Mouse (Mus musculus): ENCODE results near the gene 4930402F06Rik. TPM values are rescaled to one million over a fixed set of nuclear protein-coding genes. Genes with fewer than 3 reads are reported as not detected.

Gene 4930402F06Rik
- polyA plus RNA-seq, 1 experiment from 2014 or later = not detected

DNA sequence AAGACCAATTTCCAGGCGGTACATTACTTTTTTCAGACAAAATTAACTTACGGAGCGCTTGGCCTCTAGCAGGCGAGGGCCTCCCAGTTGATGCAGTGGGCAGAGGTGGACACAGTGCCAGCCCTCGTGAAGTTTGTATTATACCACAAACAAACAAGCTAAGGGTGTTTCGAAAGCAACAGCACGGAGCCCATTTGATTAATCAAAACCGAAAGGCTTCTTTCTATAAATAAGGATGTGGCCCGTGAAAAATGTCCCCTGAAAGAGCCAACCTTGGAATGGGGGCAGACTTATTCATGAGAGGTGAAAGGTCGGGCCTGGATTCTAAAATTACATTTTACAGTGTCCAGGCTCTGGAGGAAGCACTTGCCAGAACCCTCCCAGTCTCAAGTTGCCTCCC is 59.6 kb downstream of the 4930402F06Rik start:
- ATAC-seq = no peak
- Histone ChIP-seq H3K27me3 (replicated peaks; ENCODE audit: control insufficient read depth, insufficient read depth, low read length) (no peaks in the 10 kb centered on the region), H3K9ac (replicated peaks; ENCODE audit: low read depth, low read length) (peak overlapping the region; percentile 66; the same call in 1 of the 2 replicates), H3K9me3 (ENCODE audit: control insufficient read depth, low read length) (no peaks in the 10 kb centered on the region), H3K27ac (ENCODE audit: low read length) (no peak overlapping the region), H3K4me2 (ENCODE audit: low read length) (peak overlapping the region; percentile 95), H3K36me3 (ENCODE audit: control insufficient read depth, insufficient read depth) (no peaks in the 10 kb centered on the region), H3K4me1 (replicated peaks; ENCODE audit: control insufficient read depth, insufficient read depth, low read length) (peaks cover 6% of the 10 kb centered on the region; the same call in 1 of the 2 replicates), H3K4me3 (replicated peaks; ENCODE audit: low read length) (peak overlapping the region; percentile 71)
- 38% methylated on average over 10 of the region's 10 CpGs for WGBS

DNA sequence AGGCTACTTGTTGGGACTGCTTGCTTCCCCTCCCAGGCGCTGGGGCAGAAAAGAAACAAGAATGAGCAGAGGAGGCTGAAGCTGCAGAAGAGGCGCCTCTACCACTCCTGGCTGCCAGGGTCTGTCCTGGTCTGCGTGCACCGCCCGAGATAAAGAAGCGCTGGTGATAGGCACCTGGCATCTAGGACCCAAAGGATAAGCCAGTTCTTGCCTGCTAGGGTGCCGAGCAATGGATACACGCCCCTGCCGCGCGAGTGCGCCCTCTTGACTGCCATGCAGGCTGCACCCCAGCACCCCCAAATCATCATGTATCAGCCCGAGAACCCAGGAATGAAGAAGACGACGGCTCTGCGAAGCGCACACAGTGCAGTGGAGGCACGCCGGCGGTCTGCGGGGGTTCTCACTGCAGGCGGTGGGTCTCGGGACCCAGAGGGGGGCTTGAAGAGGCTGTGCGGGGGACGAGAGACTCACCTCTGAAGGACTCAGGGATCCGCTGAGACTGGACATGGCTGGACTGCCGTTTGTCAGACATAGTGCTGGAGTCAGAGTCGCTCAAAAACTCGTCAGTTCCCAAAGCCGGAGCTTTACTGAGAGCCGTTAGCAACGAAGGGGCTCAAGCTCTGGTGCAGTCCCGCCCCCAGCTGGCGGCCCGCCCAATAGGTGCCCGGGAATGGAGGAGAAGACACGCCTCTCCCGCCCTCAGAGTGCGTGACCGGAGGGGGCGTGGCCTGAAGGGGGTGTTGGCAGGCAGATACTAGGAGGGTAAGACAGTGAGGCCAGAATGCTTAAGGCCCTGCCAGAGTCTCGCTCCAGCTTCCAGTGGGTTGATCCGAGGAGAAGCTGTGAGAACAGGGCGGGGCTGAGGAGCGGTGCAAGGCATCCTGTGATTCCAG is 60.3 kb downstream of the 4930402F06Rik start, which contains the start of gene Stom:
TSS of gene Stom (minus strand) at position 589 of the 893 bp plus-strand sequence.
- H3K9ac ChIP-seq (replicated peaks; ENCODE audit: low read depth, low read length) = peak within 1 kb of the TSS; percentile 66
- H3K4me1 ChIP-seq (replicated peaks; ENCODE audit: control insufficient read depth, insufficient read depth, low read length) = peaks cover 6% of the 10 kb centered on the region; the same call in 1 of the 2 replicates
- H3K9me3 ChIP-seq (ENCODE audit: control insufficient read depth, low read length) = no peaks in the 10 kb centered on the region
- H3K27me3 ChIP-seq (replicated peaks; ENCODE audit: control insufficient read depth, insufficient read depth, low read length) = no peaks in the 10 kb centered on the region
- H3K4me3 ChIP-seq (replicated peaks; ENCODE audit: low read length) = peak within 1 kb of the TSS; percentile 71
- under 1% methylated on average over 45 of the region's 45 CpGs for WGBS
- ATAC-seq = peak; percentile 99
- H3K36me3 ChIP-seq (ENCODE audit: control insufficient read depth, insufficient read depth) = no peaks in the 10 kb centered on the region
- H3K27ac ChIP-seq (ENCODE audit: low read length) = peak within 1 kb of the TSS; percentile 23; the same call in 1 of the 2 replicates
- peak within 1 kb of the TSS; percentile 95 for H3K4me2 ChIP-seq (ENCODE audit: low read length)

DNA sequence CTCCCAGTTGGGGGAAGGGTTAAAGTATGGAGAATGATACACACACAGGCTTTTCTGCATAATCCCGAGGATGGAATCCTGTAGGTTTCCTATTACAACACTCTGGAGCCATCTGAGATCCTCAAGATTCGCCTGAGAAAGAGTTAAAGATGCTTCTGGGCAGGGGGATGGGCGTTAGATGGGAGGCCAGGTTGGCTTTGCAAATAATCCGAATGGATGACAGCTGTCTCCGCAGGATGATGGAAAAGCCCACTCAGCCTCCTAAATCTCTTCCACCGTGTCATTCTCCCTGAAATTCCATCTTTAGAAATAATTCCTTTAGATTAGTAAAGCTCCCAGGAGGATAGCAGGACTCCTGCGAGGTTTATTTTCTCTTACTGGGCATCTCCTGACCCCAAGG is 61.4 kb downstream of the 4930402F06Rik start:
- no peaks in the 10 kb centered on the region for H3K36me3 ChIP-seq (ENCODE audit: control insufficient read depth, insufficient read depth)
- H3K27ac ChIP-seq (ENCODE audit: low read length) = no peak overlapping the region
- no peak overlapping the region for H3K4me3 ChIP-seq (replicated peaks; ENCODE audit: low read length)
- H3K27me3 ChIP-seq (replicated peaks; ENCODE audit: control insufficient read depth, insufficient read depth, low read length) = no peaks in the 10 kb centered on the region
- peak overlapping the region; percentile 95 for H3K4me2 ChIP-seq (ENCODE audit: low read length)
- WGBS = 11% methylated on average over 7 of the region's 7 CpGs
- H3K9ac ChIP-seq (replicated peaks; ENCODE audit: low read depth, low read length) = no peak overlapping the region
- ATAC-seq = no peak
- no peaks in the 10 kb centered on the region for H3K9me3 ChIP-seq (ENCODE audit: control insufficient read depth, low read length)
- peaks cover 6% of the 10 kb centered on the region; the same call in 1 of the 2 replicates for H3K4me1 ChIP-seq (replicated peaks; ENCODE audit: control insufficient read depth, insufficient read depth, low read length)

GRCm38 (mm10) chr2:35333670-35334069 is 63.3 kb downstream of the 4930402F06Rik start:
- H3K9me3 ChIP-seq (ENCODE audit: control insufficient read depth, low read length) = no peaks in the 10 kb centered on the region
- H3K9ac ChIP-seq (replicated peaks; ENCODE audit: low read depth, low read length) = no peak overlapping the region
- H3K4me1 ChIP-seq (replicated peaks; ENCODE audit: control insufficient read depth, insufficient read depth, low read length) = peaks cover 6% of the 10 kb centered on the region; the same call in 1 of the 2 replicates
- no peak overlapping the region for H3K4me2 ChIP-seq (ENCODE audit: low read length)
- no peaks in the 10 kb centered on the region for H3K36me3 ChIP-seq (ENCODE audit: control insufficient read depth, insufficient read depth)
- H3K4me3 ChIP-seq (replicated peaks; ENCODE audit: low read length) = no peak overlapping the region
- no peak for ATAC-seq
- no peak overlapping the region for H3K27ac ChIP-seq (ENCODE audit: low read length)
- H3K27me3 ChIP-seq (replicated peaks; ENCODE audit: control insufficient read depth, insufficient read depth, low read length) = no peaks in the 10 kb centered on the region

DNA sequence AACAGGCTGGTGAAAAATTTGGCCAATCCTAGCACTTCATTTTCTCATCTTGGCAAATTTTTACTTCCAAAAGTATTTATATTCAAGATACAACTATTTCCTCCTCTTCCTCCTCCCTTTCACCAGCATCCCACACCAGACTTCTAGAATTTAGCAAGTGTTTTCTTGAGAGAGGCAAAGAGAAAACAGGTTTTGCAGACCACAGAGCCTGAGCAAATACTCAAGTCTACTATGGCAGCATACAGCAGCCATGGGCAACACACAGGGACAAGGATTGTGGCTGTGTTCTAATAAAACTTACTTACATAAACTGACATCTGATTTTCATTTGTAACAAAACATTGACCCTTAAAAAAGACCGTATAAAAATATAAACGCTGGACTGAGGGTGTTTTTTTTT is 65.8 kb downstream of the 4930402F06Rik start:
- no peak for ATAC-seq
- 71% methylated on average over 2 of the region's 2 CpGs for WGBS
- no peaks in the 10 kb centered on the region for H3K9me3 ChIP-seq (ENCODE audit: control insufficient read depth, low read length)
- H3K27ac ChIP-seq (ENCODE audit: low read length) = no peak overlapping the region
- no peak overlapping the region for H3K4me3 ChIP-seq (replicated peaks; ENCODE audit: low read length)
- peaks cover 6% of the 10 kb centered on the region; the same call in 1 of the 2 replicates for H3K4me1 ChIP-seq (replicated peaks; ENCODE audit: control insufficient read depth, insufficient read depth, low read length)
- no peaks in the 10 kb centered on the region for H3K36me3 ChIP-seq (ENCODE audit: control insufficient read depth, insufficient read depth)
- H3K4me2 ChIP-seq (ENCODE audit: low read length) = no peak overlapping the region
- no peak overlapping the region for H3K9ac ChIP-seq (replicated peaks; ENCODE audit: low read depth, low read length)
- H3K27me3 ChIP-seq (replicated peaks; ENCODE audit: control insufficient read depth, insufficient read depth, low read length) = no peaks in the 10 kb centered on the region

DNA sequence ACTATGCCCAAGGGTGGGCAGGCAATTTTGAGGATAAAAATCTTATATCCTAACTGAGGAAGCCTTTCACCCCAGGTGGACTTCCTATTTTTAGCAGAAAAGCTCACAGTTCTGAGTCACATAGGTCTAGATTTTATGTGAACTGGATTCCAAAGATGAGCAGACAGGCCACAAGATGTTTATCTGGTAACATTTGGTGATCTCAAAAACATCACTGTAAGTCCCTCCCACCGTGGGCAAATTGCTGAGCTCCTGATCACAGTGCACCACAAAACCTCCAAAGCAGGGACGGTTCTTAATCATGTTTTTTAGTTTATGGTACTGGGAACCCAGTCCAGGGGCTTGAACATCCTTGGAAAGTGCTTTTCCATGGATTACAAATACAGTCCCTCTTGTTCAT is 67.9 kb downstream of the 4930402F06Rik start:
- ATAC-seq = no peak

DNA sequence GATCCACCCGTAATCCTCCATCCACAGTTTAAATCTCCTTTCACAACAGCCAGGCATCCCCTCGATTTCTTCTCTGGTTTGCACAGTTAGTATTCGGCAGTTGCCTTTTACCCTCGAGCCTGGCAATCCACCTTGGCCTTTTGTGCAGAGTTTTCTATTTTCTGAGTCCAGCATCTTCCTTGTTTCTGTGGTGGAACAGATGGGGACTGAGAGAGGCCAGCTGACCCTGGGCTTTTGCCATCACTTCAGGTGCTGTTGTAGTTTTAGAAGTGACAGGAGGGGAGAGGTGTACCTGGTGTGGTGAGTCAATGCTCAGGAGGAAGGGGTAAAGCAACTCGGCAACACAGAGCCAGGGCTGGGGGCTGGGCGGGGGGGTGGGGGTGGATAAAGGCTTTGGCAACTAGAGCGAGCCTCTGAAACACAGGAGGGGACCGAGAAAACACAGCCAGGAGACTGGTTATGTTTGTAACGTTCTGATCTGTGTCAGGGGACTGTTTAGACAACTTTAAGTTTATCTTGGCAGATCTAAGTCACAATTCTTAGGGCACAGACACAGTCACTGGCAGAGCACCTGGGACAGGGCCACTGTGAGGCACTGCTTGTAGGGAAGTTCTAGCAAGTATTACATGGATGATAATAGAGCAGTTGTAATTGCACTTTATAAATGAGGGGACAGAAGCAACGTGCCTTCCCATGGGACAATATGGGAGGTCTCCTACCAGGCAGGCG is 68.7 kb downstream of the 4930402F06Rik start:
- Histone ChIP-seq H3K4me1 (replicated peaks; ENCODE audit: control insufficient read depth, insufficient read depth, low read length) (peaks cover 1% of the 10 kb centered on the region; the same call in 1 of the 2 replicates), H3K4me3 (replicated peaks; ENCODE audit: low read length) (no peak overlapping the region), H3K27me3 (replicated peaks; ENCODE audit: control insufficient read depth, insufficient read depth, low read length) (no peaks in the 10 kb centered on the region), H3K9me3 (ENCODE audit: control insufficient read depth, low read length) (no peaks in the 10 kb centered on the region), H3K27ac (ENCODE audit: low read length) (no peak overlapping the region), H3K4me2 (ENCODE audit: low read length) (no peak overlapping the region), H3K9ac (replicated peaks; ENCODE audit: low read depth, low read length) (no peak overlapping the region), H3K36me3 (ENCODE audit: control insufficient read depth, insufficient read depth) (no peaks in the 10 kb centered on the region)
- ATAC-seq = no peak
- WGBS = 31% methylated on average over 11 of the region's 11 CpGs

More for the DNA sequence above, 67.9 kb downstream of the 4930402F06Rik start:
- Histone ChIP-seq H3K27me3 (replicated peaks; ENCODE audit: control insufficient read depth, insufficient read depth, low read length) (no peaks in the 10 kb centered on the region), H3K4me3 (replicated peaks; ENCODE audit: low read length) (no peak overlapping the region), H3K4me1 (replicated peaks; ENCODE audit: control insufficient read depth, insufficient read depth, low read length) (no peaks in the 10 kb centered on the region), H3K27ac (ENCODE audit: low read length) (no peak overlapping the region), H3K9me3 (ENCODE audit: control insufficient read depth, low read length) (no peaks in the 10 kb centered on the region), H3K9ac (replicated peaks; ENCODE audit: low read depth, low read length) (no peak overlapping the region), H3K36me3 (ENCODE audit: control insufficient read depth, insufficient read depth) (no peaks in the 10 kb centered on the region), H3K4me2 (ENCODE audit: low read length) (no peak overlapping the region)
- 84% methylated on average over 2 of the region's 2 CpGs for WGBS

DNA sequence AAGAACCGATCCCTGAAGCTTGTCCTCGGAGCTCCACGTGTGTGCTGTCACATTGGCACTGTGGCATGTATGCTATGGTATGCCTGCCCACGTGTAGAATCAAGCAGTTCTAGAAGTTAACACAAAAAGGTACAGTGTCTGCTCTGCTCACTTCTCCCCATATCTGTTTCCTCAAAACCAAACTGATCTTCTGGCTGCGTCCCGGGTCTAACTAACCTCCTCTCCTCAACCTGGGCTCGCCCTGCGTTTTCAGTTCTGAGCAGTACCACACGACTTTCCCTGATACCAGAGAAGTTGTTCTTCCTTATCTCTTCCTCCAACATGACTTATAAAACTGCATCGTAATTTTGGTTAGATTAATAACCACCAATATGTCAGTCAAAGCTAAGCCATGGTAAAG is 69.4 kb downstream of the 4930402F06Rik start:
- H3K27ac ChIP-seq (ENCODE audit: low read length) = no peak overlapping the region
- peaks cover 7% of the 10 kb centered on the region for H3K4me1 ChIP-seq (replicated peaks; ENCODE audit: control insufficient read depth, insufficient read depth, low read length)
- WGBS = 62% methylated on average over 10 of the region's 10 CpGs
- H3K4me2 ChIP-seq (ENCODE audit: low read length) = no peak overlapping the region
- no peaks in the 10 kb centered on the region for H3K36me3 ChIP-seq (ENCODE audit: control insufficient read depth, insufficient read depth)
- ATAC-seq = no peak
- H3K9ac ChIP-seq (replicated peaks; ENCODE audit: low read depth, low read length) = no peak overlapping the region
- H3K9me3 ChIP-seq (ENCODE audit: control insufficient read depth, low read length) = no peaks in the 10 kb centered on the region
- no peaks in the 10 kb centered on the region for H3K27me3 ChIP-seq (replicated peaks; ENCODE audit: control insufficient read depth, insufficient read depth, low read length)
- no peak overlapping the region for H3K4me3 ChIP-seq (replicated peaks; ENCODE audit: low read length)

DNA sequence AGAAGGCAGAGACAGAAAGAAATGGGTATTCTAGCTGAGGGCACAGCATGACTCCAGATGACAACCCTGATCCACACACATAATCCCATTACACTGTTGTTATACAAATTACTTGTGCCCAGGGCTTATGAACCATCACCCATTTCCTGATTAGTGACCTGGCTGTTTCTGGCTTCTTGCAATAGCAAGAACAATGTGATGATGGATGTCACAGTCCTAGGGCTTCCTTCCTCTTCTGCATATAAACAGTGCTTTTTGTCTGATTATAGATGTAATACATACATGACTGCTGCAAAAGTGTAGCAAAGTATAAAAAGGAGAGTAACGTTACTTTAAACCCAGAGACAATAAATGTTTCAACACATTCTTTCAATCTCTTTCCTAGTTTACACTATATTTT is 70.0 kb downstream of the 4930402F06Rik start:
- Histone ChIP-seq H3K4me1 (replicated peaks; ENCODE audit: control insufficient read depth, insufficient read depth, low read length) (peaks cover 14% of the 10 kb centered on the region), H3K36me3 (ENCODE audit: control insufficient read depth, insufficient read depth) (no peaks in the 10 kb centered on the region), H3K27ac (ENCODE audit: low read length) (no peak overlapping the region), H3K27me3 (replicated peaks; ENCODE audit: control insufficient read depth, insufficient read depth, low read length) (no peaks in the 10 kb centered on the region), H3K4me2 (ENCODE audit: low read length) (no peak overlapping the region), H3K9ac (replicated peaks; ENCODE audit: low read depth, low read length) (no peak overlapping the region), H3K4me3 (replicated peaks; ENCODE audit: low read length) (no peak overlapping the region), H3K9me3 (ENCODE audit: control insufficient read depth, low read length) (no peaks in the 10 kb centered on the region)
- no peak for ATAC-seq
- 67% methylated on average over 1 of the region's 1 CpGs for WGBS
